Mouse (Mus musculus) heart, adult 2 months (tissue): Measurements from ENCODE around the gene Synpo2.

ENCODE experiments used
- CTCF ChIP-seq: fragments of 200-600 bp; IDR thresholded peaks from 2 replicates; pipeline ENCODE4 v1.8.1; 2022; ENCODE audit warnings: antibody characterized with exemption, mild to moderate bottlenecking, moderate library complexity
- POLR2A ChIP-seq: fragments of 200-500 bp; IDR thresholded peaks from 2 replicates; pipeline ENCODE4 v1.6.1; 2011; ENCODE audit warnings: mild to moderate bottlenecking, low read depth, low read length, control low read depth; ENCODE audit not compliant: insufficient read depth

- TF ChIP-seq POLR2A (no peak), CTCF (no peak)
Measured at GRCm38 (mm10) chr3:123089297-123090020, 146.5 kb downstream of the Synpo2 start.
